Mouse (Mus musculus): ENCODE measurements around the gene Dnaaf2. TPM values are rescaled to one million over a fixed set of nuclear protein-coding genes. Genes with fewer than 3 reads are reported as not detected.

The Dnaaf2 gene
- polyA plus RNA-seq, 1 experiment from 2014 or later: 7.3 TPM

GRCm38 (mm10) chr12:69139201-69139600 is 59.0 kb downstream of the Dnaaf2 start:
- ATAC-seq: no peak

More at GRCm38 (mm10) chr12:69139201-69139600, 59.0 kb downstream of the Dnaaf2 start:
- 91% methylated on average over 3 of the region's 3 CpGs for WGBS
- H3K4me2 ChIP-seq (ENCODE audit: low read depth, low read length): no peak overlapping the region
- no peak overlapping the region for H3K27ac ChIP-seq (ENCODE audit: low read length)
- H3K27me3 ChIP-seq (replicated peaks; ENCODE audit: control insufficient read depth, insufficient read depth, low read length): no peaks in the 10 kb centered on the region
- no peaks in the 10 kb centered on the region for H3K4me1 ChIP-seq (ENCODE audit: control insufficient read depth, insufficient read depth, low read length)
- H3K9ac ChIP-seq (ENCODE audit: low read depth, low read length): no peak overlapping the region
- no peak overlapping the region for H3K4me3 ChIP-seq (ENCODE audit: low read length)
- no peaks in the 10 kb centered on the region for H3K9me3 ChIP-seq (ENCODE audit: control insufficient read depth, low read length)
- no peaks in the 10 kb centered on the region for H3K36me3 ChIP-seq (ENCODE audit: control insufficient read depth, insufficient read depth, low read length)

Small RNA genes lying within 50 kb of the gene (microRNA-seq; reads per million reads assigned to microRNA genes)
- not detected for gene Gm47287
- gene Gm47295: not detected

Other genes starting within 250 kb of the Dnaaf2 start
- 1,525 and 1,563 TPM in 2 replicates for gene Rps29, start 39.2 kb downstream of the Dnaaf2 start, polyA plus RNA-seq (2015; fragmentation: Nextera tagmentation; extraction: Ambion mirVana)
- gene Lrr1, start 29.6 kb downstream of the Dnaaf2 start, polyA plus RNA-seq (2015; fragmentation: Nextera tagmentation; extraction: Ambion mirVana): 13.2 and 17.3 TPM in 2 replicates
- gene Rpl36al, start 14.3 kb downstream of the Dnaaf2 start, polyA plus RNA-seq (2015; fragmentation: Nextera tagmentation; extraction: Ambion mirVana): 602 and 654 TPM in 2 replicates
- gene Mgat2, start 14.3 kb downstream of the Dnaaf2 start, polyA plus RNA-seq (2015; fragmentation: Nextera tagmentation; extraction: Ambion mirVana): 35.6 and 39.7 TPM in 2 replicates
- gene Gm49383, start 1.3 kb downstream of the Dnaaf2 start, polyA plus RNA-seq (2015; fragmentation: Nextera tagmentation; extraction: Ambion mirVana): 21.0 and 24.2 TPM in 2 replicates
- gene Gm49384, start 5.8 kb upstream of the Dnaaf2 start, polyA plus RNA-seq (2015; fragmentation: Nextera tagmentation; extraction: Ambion mirVana): 19.7 and 23.0 TPM in 2 replicates
- 16.5 and 20.8 TPM in 2 replicates for gene Pole2, start 29.8 kb upstream of the Dnaaf2 start, polyA plus RNA-seq (2015; fragmentation: Nextera tagmentation; extraction: Ambion mirVana)
- 5.2 and 5.4 TPM in 2 replicates for gene Klhdc1, start 42.7 kb upstream of the Dnaaf2 start, polyA plus RNA-seq (2015; fragmentation: Nextera tagmentation; extraction: Ambion mirVana)
- 87.8 and 91.7 TPM in 2 replicates for gene Klhdc2, start 98.3 kb upstream of the Dnaaf2 start, polyA plus RNA-seq (2015; fragmentation: Nextera tagmentation; extraction: Ambion mirVana)
- gene Nemf, start 158.7 kb upstream of the Dnaaf2 start, polyA plus RNA-seq (2015; fragmentation: Nextera tagmentation; extraction: Ambion mirVana): 56.3 and 66.2 TPM in 2 replicates
- 18.0 and 34.2 TPM in 2 replicates for gene Arf6, start 173.7 kb upstream of the Dnaaf2 start, polyA plus RNA-seq (2015; fragmentation: Nextera tagmentation; extraction: Ambion mirVana)
- 1.0 and 1.4 TPM in 2 replicates for gene Gm9887, start 174.0 kb upstream of the Dnaaf2 start, polyA plus RNA-seq (2015; fragmentation: Nextera tagmentation; extraction: Ambion mirVana)